Mouse (Mus musculus): ENCODE data around the gene Mrpl41. TPM values are rescaled to one million over a fixed set of nuclear protein-coding genes. Genes with fewer than 3 reads are reported as not detected.

The Mrpl41 gene
- 22.6 and 25.4 TPM in 2 replicates for total RNA-seq (2023)

GRCm38 (mm10) chr2:24974906-24975703 lies at the start of gene Mrpl41:
Gene Mrpl41 (minus strand): TSS chr2:24975098.

DNA sequence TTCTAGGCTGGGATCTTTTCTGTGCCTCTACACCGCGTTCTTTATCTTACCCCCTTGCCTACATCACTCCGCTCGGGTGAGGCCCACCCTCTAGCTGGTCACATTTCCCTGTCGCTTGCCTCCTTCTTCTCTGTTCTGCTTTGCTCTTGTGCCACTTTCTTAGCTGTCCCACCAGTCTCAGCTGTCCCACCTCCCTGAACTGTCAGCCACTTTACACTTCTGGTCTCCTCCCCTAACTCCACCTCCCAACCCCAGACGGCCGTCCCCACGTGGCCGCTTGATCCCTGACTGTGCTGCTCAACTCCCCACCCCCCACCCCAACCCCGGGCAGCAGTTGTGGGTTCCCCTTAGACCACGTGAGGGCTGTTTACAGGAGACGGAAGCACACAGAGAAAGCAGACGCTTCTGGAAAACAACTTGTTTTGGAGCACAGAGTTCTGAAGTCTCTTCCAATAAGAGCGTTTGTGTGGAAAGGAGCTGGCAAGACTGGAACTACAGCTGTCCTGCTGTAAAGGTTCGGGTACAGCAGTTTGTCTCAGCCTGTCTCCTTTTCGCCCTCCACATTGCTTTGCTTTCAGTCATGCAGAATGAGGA lies 903 bp upstream of the Mrpl41 start, which contains the start of gene Pnpla7:
Gene Pnpla7, plus strand, starts transcription at position 330 of the 594 bp plus-strand sequence.

GRCm38 (mm10) chr2:24962304-24963000 lies 12.4 kb downstream of the Mrpl41 start, which contains the start of gene Dph7:
Gene Dph7 (plus strand): TSS chr2:24962400.

DNA sequence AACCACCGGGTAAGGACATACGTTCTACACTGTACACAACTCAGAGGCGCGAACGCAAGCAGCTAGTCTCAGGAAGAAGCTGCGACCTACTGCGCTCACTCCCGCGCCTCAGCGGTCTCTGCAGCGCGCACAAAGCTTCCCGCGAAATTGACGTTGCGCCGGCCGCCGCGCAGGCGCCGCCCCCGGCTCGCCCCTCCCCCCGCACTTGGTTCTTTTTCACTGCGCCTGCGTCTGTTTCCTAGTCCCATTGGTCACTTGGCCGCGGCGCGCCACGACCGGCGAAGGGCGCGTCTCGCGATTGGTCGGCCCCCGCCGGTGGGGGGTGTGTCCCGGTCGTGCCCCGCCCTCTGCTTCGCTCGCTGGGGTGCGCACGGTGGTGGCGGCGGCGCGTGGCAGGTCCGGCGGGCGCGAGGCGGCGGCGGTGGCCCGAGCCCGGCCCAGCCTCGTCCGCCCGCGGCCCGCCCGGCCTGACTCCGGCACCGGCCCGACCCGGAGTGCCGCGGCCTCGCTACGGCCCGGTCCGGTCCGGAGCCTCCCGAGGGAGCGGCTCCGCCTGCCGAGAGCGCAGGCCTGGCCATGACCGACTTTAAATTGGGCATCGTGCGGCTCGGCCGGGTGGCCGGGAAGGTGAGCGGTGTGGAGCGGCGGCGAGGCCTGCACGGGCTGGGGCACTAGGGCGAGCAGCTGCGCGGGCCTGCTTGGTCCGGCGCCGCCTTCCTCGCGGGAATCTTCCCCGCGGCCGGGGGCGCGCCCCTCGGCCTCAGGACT lies 25.3 kb downstream of the Mrpl41 start, which contains the start of gene Zmynd19:
Gene Zmynd19, plus strand, starts transcription at position 372 of the 768 bp plus-strand sequence.

GRCm38 (mm10) chr2:24935057-24935796 lies 39.7 kb downstream of the Mrpl41 start, which contains the start of gene Arrdc1:
Gene Arrdc1 (minus strand): TSS chr2:24935252.

Other genes with a start within 250 kb of the Mrpl41 start
- 0.36 and 1.8 TPM in 2 replicates for gene Cacna1b, start 211.9 kb downstream of the Mrpl41 start, total RNA-seq (2023)
- gene Ehmt1, start 55.5 kb downstream of the Mrpl41 start, total RNA-seq (2023) = 45.4 and 58.3 TPM in 2 replicates
- 90.2 and 103 TPM in 2 replicates for gene Arrdc1, start 39.8 kb downstream of the Mrpl41 start, total RNA-seq (2023)
- gene Zmynd19, start 25.3 kb downstream of the Mrpl41 start, total RNA-seq (2023) = 5.5 and 8.7 TPM in 2 replicates
- 2.2 and 2.9 TPM in 2 replicates for gene Dph7, start 12.7 kb downstream of the Mrpl41 start, total RNA-seq (2023)
- gene Pnpla7, start 935 bp upstream of the Mrpl41 start, total RNA-seq (2023) = 177 and 296 TPM in 2 replicates
- gene Nsmf, start 79.3 kb upstream of the Mrpl41 start, total RNA-seq (2023) = 13.3 and 21.1 TPM in 2 replicates
- not detected in 2 replicates for gene Entpd8, start 105.2 kb upstream of the Mrpl41 start, total RNA-seq (2023)
- gene Noxa1, start 120.1 kb upstream of the Mrpl41 start, total RNA-seq (2023) = not detected in 2 replicates
- gene Nrarp, start 205.7 kb upstream of the Mrpl41 start, total RNA-seq (2023) = 0.47 and 0.79 TPM in 2 replicates
- 33.2 and 33.9 TPM in 2 replicates for gene Tor4a, start 221.8 kb upstream of the Mrpl41 start, total RNA-seq (2023)
- 40.8 and 59.3 TPM in 2 replicates for gene Nelfb, start 236.4 kb upstream of the Mrpl41 start, total RNA-seq (2023)
- not detected in 2 replicates for gene Stpg3, start 239.5 kb upstream of the Mrpl41 start, total RNA-seq (2023)
- gene Fam166a, start 243.6 kb upstream of the Mrpl41 start, total RNA-seq (2023) = not detected in 2 replicates
- gene Tubb4b, start 249.6 kb upstream of the Mrpl41 start, total RNA-seq (2023) = 227 and 252 TPM in 2 replicates